Mouse (Mus musculus): ENCODE measurements at regions not wholly inside any gene's neighbourhood (a gene's known extent, or its start where the extent isn't known, plus 50 kb on each side); places are given as distances from the start of the nearest gene placed in this dataset.

DNA sequence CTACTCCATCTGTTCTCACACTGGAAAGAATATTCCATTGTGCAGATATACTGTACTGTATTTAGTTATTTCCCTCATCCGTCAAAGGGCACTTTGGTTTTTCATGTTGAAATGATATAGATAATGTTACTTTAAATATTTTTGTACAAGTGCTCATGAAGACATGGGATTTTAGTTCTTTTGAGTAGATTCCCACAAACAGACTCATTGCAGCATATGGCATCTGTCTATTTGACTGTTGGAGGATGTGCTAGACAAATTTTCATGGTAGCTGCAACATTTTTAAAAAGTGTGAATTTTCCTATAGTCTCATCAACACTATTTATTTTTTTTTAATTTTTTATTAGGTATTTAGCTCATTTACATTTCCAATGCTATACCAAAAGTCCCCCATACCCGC is 502.5 kb downstream of the Hdgfl1 start:
- H3K4me3 ChIP-seq (ENCODE audit: low read depth, low read length) = no peak overlapping the region
- TF ChIP-seq EP300 (IDR thresholded peaks at IDR 0.05; ENCODE audit: low read depth) = no peak
- TF ChIP-seq CTCF (IDR thresholded peaks at IDR 0.05; ENCODE audit: low read depth) = no peak
- no peaks in the 10 kb centered on the region for H3K36me3 ChIP-seq (replicated peaks; ENCODE audit: control insufficient read depth, insufficient read depth, low read length)
- no peaks in the 10 kb centered on the region for H3K4me1 ChIP-seq (ENCODE audit: control insufficient read depth, insufficient read depth)
- DNase-seq (ENCODE audit: low spot score) = no peak
- H3K4me2 ChIP-seq (ENCODE audit: low read depth, low read length) = no peak overlapping the region
- whole genome bisulfite sequencing = 79% methylated on average over 2 of the region's 2 CpGs
- ATAC-seq (ENCODE audit: insufficient read depth, low read depth) = no peak
- no peak overlapping the region for H3K27ac ChIP-seq (ENCODE audit: low read depth)
- no peaks in the 10 kb centered on the region for H3K9me3 ChIP-seq (replicated peaks; ENCODE audit: control insufficient read depth, low read length)
- H3K9ac ChIP-seq (replicated peaks; ENCODE audit: low read depth, low read length) = no peak overlapping the region
- H3K27me3 ChIP-seq (ENCODE audit: control insufficient read depth, insufficient read depth, low read length) = no peaks in the 10 kb centered on the region

- no peak overlapping the region for H3K4me3 ChIP-seq (ENCODE audit: low read depth, low read length)
- no peaks in the 10 kb centered on the region for H3K36me3 ChIP-seq (replicated peaks; ENCODE audit: control insufficient read depth, insufficient read depth, low read length)
- H3K9me3 ChIP-seq (replicated peaks; ENCODE audit: control insufficient read depth, low read length) = no peaks in the 10 kb centered on the region
- DNase-seq (ENCODE audit: low spot score) = no peak
- no peak for ATAC-seq (ENCODE audit: insufficient read depth, low read depth)
- 72% methylated on average over 5 of the region's 5 CpGs for WGBS
- TF ChIP-seq CTCF (IDR thresholded peaks at IDR 0.05; ENCODE audit: low read depth) = no peak
- no peak for TF ChIP-seq EP300 (IDR thresholded peaks at IDR 0.05; ENCODE audit: low read depth)
- no peaks in the 10 kb centered on the region for H3K4me1 ChIP-seq (ENCODE audit: control insufficient read depth, insufficient read depth)
- no peaks in the 10 kb centered on the region for H3K27me3 ChIP-seq (ENCODE audit: control insufficient read depth, insufficient read depth, low read length)
- no peak overlapping the region for H3K27ac ChIP-seq (ENCODE audit: low read depth)
- H3K9ac ChIP-seq (replicated peaks; ENCODE audit: low read depth, low read length) = no peak overlapping the region
- H3K4me2 ChIP-seq (ENCODE audit: low read depth, low read length) = no peak overlapping the region
Observed at GRCm38 (mm10) chr13:26235941-26236340, 534.0 kb downstream of the Hdgfl1 start.

GRCm38 (mm10) chr13:26234703-26235102 is 535.3 kb downstream of the Hdgfl1 start:
- 59% methylated on average over 1 of the region's 1 CpGs for whole genome bisulfite sequencing
- Histone ChIP-seq H3K4me1 (ENCODE audit: control insufficient read depth, insufficient read depth) (no peaks in the 10 kb centered on the region), H3K4me2 (ENCODE audit: low read depth, low read length) (no peak overlapping the region), H3K27me3 (ENCODE audit: control insufficient read depth, insufficient read depth, low read length) (no peaks in the 10 kb centered on the region), H3K9me3 (replicated peaks; ENCODE audit: control insufficient read depth, low read length) (no peaks in the 10 kb centered on the region), H3K4me3 (ENCODE audit: low read depth, low read length) (no peak overlapping the region), H3K27ac (ENCODE audit: low read depth) (no peak overlapping the region), H3K9ac (replicated peaks; ENCODE audit: low read depth, low read length) (no peak overlapping the region), H3K36me3 (replicated peaks; ENCODE audit: control insufficient read depth, insufficient read depth, low read length) (no peaks in the 10 kb centered on the region)
- no peak for DNase-seq (ENCODE audit: low spot score)
- no peak for TF ChIP-seq CTCF (IDR thresholded peaks at IDR 0.05; ENCODE audit: low read depth)
- no peak for TF ChIP-seq EP300 (IDR thresholded peaks at IDR 0.05; ENCODE audit: low read depth)
- ATAC-seq (ENCODE audit: insufficient read depth, low read depth) = no peak

DNA sequence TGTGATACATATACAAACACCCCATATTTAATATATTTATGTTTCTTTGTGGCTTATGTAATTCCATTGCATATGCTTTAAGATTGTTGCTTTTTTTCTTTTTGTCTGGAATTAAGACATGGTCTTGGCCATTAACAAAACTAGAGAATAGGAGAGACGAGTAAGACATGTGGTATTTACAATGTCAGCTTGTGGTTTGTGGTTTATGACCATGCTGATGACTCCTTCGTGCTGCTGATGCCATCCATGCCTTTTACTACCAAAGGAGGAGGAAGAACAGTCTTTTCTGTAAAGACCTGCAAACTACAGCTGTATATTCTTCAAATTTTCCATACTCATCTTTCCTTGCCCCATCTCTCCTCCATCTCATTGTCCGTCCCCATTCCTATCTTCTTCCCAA is 552.7 kb downstream of the Hdgfl1 start:
- no peaks in the 10 kb centered on the region for H3K9me3 ChIP-seq (replicated peaks; ENCODE audit: control insufficient read depth, low read length)
- no peak overlapping the region for H3K4me2 ChIP-seq (ENCODE audit: low read depth, low read length)
- H3K27ac ChIP-seq (ENCODE audit: low read depth) = no peak overlapping the region
- DNase-seq (ENCODE audit: low spot score) (no peak), ATAC-seq (ENCODE audit: insufficient read depth, low read depth) (no peak)
- TF ChIP-seq EP300 (IDR thresholded peaks at IDR 0.05; ENCODE audit: low read depth) = no peak
- no peak for TF ChIP-seq CTCF (IDR thresholded peaks at IDR 0.05; ENCODE audit: low read depth)
- no peaks in the 10 kb centered on the region for H3K36me3 ChIP-seq (replicated peaks; ENCODE audit: control insufficient read depth, insufficient read depth, low read length)
- no peak overlapping the region for H3K4me3 ChIP-seq (ENCODE audit: low read depth, low read length)
- no peak overlapping the region for H3K9ac ChIP-seq (replicated peaks; ENCODE audit: low read depth, low read length)
- 70% methylated on average over 3 of the region's 3 CpGs for WGBS
- H3K4me1 ChIP-seq (ENCODE audit: control insufficient read depth, insufficient read depth) = no peaks in the 10 kb centered on the region
- no peaks in the 10 kb centered on the region for H3K27me3 ChIP-seq (ENCODE audit: control insufficient read depth, insufficient read depth, low read length)

- no peak overlapping the region for H3K4me3 ChIP-seq (ENCODE audit: low read depth, low read length)
- DNase-seq (ENCODE audit: low spot score) = no peak
- no peak for ATAC-seq (ENCODE audit: insufficient read depth, low read depth)
- H3K36me3 ChIP-seq (replicated peaks; ENCODE audit: control insufficient read depth, insufficient read depth, low read length) = no peaks in the 10 kb centered on the region
- no peak overlapping the region for H3K9ac ChIP-seq (replicated peaks; ENCODE audit: low read depth, low read length)
- no peaks in the 10 kb centered on the region for H3K27me3 ChIP-seq (ENCODE audit: control insufficient read depth, insufficient read depth, low read length)
- TF ChIP-seq EP300 (IDR thresholded peaks at IDR 0.05; ENCODE audit: low read depth) = no peak
- TF ChIP-seq CTCF (IDR thresholded peaks at IDR 0.05; ENCODE audit: low read depth) = no peak
- no peaks in the 10 kb centered on the region for H3K4me1 ChIP-seq (ENCODE audit: control insufficient read depth, insufficient read depth)
- H3K4me2 ChIP-seq (ENCODE audit: low read depth, low read length) = no peak overlapping the region
- no peaks in the 10 kb centered on the region for H3K9me3 ChIP-seq (replicated peaks; ENCODE audit: control insufficient read depth, low read length)
- no peak overlapping the region for H3K27ac ChIP-seq (ENCODE audit: low read depth)
Observed at GRCm38 (mm10) chr13:26216579-26216978, 553.4 kb downstream of the Hdgfl1 start.

DNA sequence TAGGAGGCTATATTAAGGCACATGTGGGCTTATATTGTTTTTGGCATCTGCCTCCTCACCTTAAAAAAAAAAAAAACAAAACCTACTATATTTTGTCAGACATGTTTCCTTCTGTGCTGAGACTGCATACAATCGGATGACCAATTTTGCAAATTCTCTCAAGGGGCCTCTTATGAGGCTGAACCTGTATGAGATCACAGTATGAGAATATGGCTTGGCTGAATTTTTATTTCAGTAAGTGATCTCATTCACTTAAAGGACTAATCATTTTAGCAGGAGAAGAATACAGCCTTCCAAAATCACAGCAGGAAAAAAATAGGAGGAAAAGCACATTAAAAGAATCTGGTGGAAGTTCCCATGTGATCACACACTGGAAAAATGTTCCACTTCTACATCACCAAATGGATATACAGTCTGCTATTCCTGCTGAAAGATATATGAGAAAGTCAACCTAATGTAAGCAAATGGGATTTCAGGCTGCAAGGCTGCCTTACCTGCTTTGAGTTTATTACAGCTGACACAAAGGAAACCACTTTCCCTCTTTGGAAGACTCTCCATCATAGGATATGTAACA is 564.3 kb downstream of the Hdgfl1 start:
- peaks cover 5% of the 10 kb centered on the region; the same call in 1 of the 2 replicates for H3K4me1 ChIP-seq (ENCODE audit: control insufficient read depth, insufficient read depth)
- H3K36me3 ChIP-seq (replicated peaks; ENCODE audit: control insufficient read depth, insufficient read depth, low read length) = no peaks in the 10 kb centered on the region
- H3K4me2 ChIP-seq (ENCODE audit: low read depth, low read length) = no peak overlapping the region
- H3K27me3 ChIP-seq (ENCODE audit: control insufficient read depth, insufficient read depth, low read length) = no peaks in the 10 kb centered on the region
- WGBS = 41% methylated on average over 1 of the region's 1 CpGs
- 0 out of 2 replicates have a peak, but pooled peaks cover 5% of the 10 kb centered on the region for H3K9me3 ChIP-seq (replicated peaks; ENCODE audit: control insufficient read depth, low read length)
- no peak for DNase-seq (ENCODE audit: low spot score)
- H3K9ac ChIP-seq (replicated peaks; ENCODE audit: low read depth, low read length) = no peak overlapping the region
- TF ChIP-seq EP300 (IDR thresholded peaks at IDR 0.05; ENCODE audit: low read depth) = no peak
- no peak for TF ChIP-seq CTCF (IDR thresholded peaks at IDR 0.05; ENCODE audit: low read depth)
- ATAC-seq (ENCODE audit: insufficient read depth, low read depth) = no peak
- no peak overlapping the region for H3K27ac ChIP-seq (ENCODE audit: low read depth)
- no peak overlapping the region for H3K4me3 ChIP-seq (ENCODE audit: low read depth, low read length)

All from heart, postnatal 0 days (tissue).